ENCODE assay signal across 8 mouse cellular contexts in the genomic region with DNA sequence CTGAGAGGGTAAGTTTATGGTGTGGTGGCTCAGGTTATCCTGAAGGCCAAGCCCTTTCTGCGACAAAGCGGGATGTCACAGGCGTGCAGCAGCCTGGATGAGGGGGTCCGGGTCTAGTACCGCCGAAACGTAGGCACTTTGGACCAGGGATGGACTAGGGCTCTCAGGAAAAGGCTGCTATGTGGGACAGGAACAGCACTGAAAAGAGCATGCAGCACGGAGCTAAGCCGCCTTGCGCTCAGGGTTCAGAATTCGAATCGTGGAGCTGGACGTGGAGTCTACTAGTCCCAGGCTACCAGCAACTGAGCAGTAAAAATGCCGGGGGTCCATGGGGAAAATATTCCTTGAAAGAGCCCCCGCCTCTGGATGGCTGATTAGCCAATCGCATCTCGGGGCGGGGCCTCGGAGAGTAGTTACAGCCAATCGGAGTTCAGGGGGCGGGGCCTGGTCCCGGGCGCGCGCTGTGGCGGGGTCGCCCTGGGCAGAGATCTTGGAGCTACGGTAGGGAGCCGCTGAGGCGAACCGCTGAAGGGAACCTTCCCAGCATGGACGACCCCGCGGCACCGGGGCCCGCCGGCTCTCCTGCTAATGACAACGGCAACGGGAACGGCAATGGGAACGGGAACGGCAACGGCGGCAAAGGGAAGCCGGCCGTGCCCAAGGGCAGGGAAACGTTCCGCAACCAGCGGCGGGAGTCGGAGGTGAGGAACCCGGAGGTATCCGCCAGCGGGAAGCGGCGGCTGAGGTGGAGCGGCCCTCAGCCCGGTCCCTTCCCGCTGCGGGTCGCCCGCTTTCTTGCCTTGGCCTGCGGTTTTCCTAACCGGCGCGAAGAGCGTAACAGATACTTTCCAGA. TPM values are rescaled to one million over a fixed set of nuclear protein-coding genes. Genes with fewer than 3 reads are reported as not detected.
A peak's percentile ranks its signal among the peaks of the same experiment; 100 is the strongest.
DNase-seq lines count a peak whose midpoint lies in the region; ATAC-seq and TF ChIP-seq lines count a peak whose summit lies in the region.

A gene (plus strand): TSS at position 483 of the 853 bp plus-strand sequence.

- H3K4me3 ChIP-seq in bone marrow, adult 2 months (replicated peaks; ENCODE audit: control insufficient read depth, low read depth, low read length): peak within 1 kb of the TSS; percentile 70
- peak within 1 kb of the TSS; percentile 75 for H3K4me3 ChIP-seq in embryonic facial prominence, embryonic 14.5 days (ENCODE audit: low read depth, low read length)
- peak within 1 kb of the TSS; percentile 72 for H3K4me3 ChIP-seq in limb, embryonic 12.5 days (replicated peaks)
- peak within 1 kb of the TSS; percentile 74 for H3K4me3 ChIP-seq in midbrain, embryonic 14.5 days (replicated peaks; ENCODE audit: low read depth, low read length)

- H3K4me2 ChIP-seq in embryonic facial prominence, embryonic 14.5 days (ENCODE audit: low read depth, low read length): peak within 1 kb of the TSS; percentile 95
- peak within 1 kb of the TSS; percentile 93 for H3K4me2 ChIP-seq in limb, embryonic 12.5 days
- H3K4me2 ChIP-seq in midbrain, embryonic 14.5 days (ENCODE audit: low read length): peak within 1 kb of the TSS; percentile 90

- peak; percentile 99 for ATAC-seq in embryonic facial prominence, embryonic 14.5 days (ENCODE audit: low read depth)
- ATAC-seq in limb, embryonic 12.5 days (ENCODE audit: insufficient number of reproducible peaks, insufficient read depth, low FRiP score, low TSS enrichment, low read depth): peak; percentile 98
- peak; percentile 98 for ATAC-seq in midbrain, embryonic 14.5 days (ENCODE audit: low FRiP score, low TSS enrichment)

- no peak for TF ChIP-seq CTCF in bone marrow, adult 2 months (IDR thresholded peaks at IDR 0.05; ENCODE audit: control insufficient read depth, insufficient read depth, low read length)

- under 1% methylated on average over 67 of the region's 67 CpGs for WGBS in bone marrow, adult 2 months
- WGBS in embryonic facial prominence, embryonic 14.5 days: 2% methylated on average over 53 of the region's 67 CpGs
- WGBS in limb, embryonic 12.5 days: under 1% methylated on average over 63 of the region's 67 CpGs
- WGBS in midbrain, embryonic 14.5 days: under 1% methylated on average over 67 of the region's 67 CpGs

- peaks cover 13% of the 10 kb centered on the region for H3K27me3 ChIP-seq in embryonic facial prominence, embryonic 14.5 days (replicated peaks; ENCODE audit: control insufficient read depth, insufficient read depth, low read length)
- peaks cover 29% of the 10 kb centered on the region for H3K27me3 ChIP-seq in limb, embryonic 12.5 days
- H3K27me3 ChIP-seq in midbrain, embryonic 14.5 days (ENCODE audit: control insufficient read depth, insufficient read depth, low read length): peaks cover 14% of the 10 kb centered on the region

- no peaks in the 10 kb centered on the region for H3K36me3 ChIP-seq in embryonic facial prominence, embryonic 14.5 days (ENCODE audit: control insufficient read depth, insufficient read depth, low read length)
- no peaks in the 10 kb centered on the region for H3K36me3 ChIP-seq in limb, embryonic 12.5 days
- H3K36me3 ChIP-seq in midbrain, embryonic 14.5 days (ENCODE audit: control insufficient read depth, insufficient read depth, low read length): no peaks in the 10 kb centered on the region

- H3K4me1 ChIP-seq in bone marrow, adult 2 months (ENCODE audit: control insufficient read depth, insufficient read depth, low read length): no peaks in the 10 kb centered on the region
- peaks cover 4% of the 10 kb centered on the region; the same call in 1 of the 2 replicates for H3K4me1 ChIP-seq in embryonic facial prominence, embryonic 14.5 days (ENCODE audit: control insufficient read depth, insufficient read depth, low read length)
- H3K4me1 ChIP-seq in limb, embryonic 12.5 days (replicated peaks): peaks cover 6% of the 10 kb centered on the region; the same call in 1 of the 2 replicates
- H3K4me1 ChIP-seq in midbrain, embryonic 14.5 days (ENCODE audit: control insufficient read depth, insufficient read depth, low read length): no peaks in the 10 kb centered on the region

- H3K9me3 ChIP-seq in embryonic facial prominence, embryonic 14.5 days (ENCODE audit: control insufficient read depth, low read length): no peaks in the 10 kb centered on the region
- no peaks in the 10 kb centered on the region for H3K9me3 ChIP-seq in limb, embryonic 12.5 days
- H3K9me3 ChIP-seq in midbrain, embryonic 14.5 days (ENCODE audit: control insufficient read depth, low read length): no peaks in the 10 kb centered on the region

- TF ChIP-seq POLR2A in bone marrow, adult 2 months (IDR thresholded peaks at IDR 0.05; ENCODE audit: borderline replicate concordance, control insufficient read depth, low read depth, low read length): no peak; the same call in 1 of the 2 replicates

- H3K9ac ChIP-seq in embryonic facial prominence, embryonic 14.5 days (ENCODE audit: low read depth, low read length): peak within 1 kb of the TSS; percentile 64
- peak within 1 kb of the TSS; percentile 63 for H3K9ac ChIP-seq in limb, embryonic 12.5 days (replicated peaks)
- peak within 1 kb of the TSS; percentile 60 for H3K9ac ChIP-seq in midbrain, embryonic 14.5 days (replicated peaks; ENCODE audit: low read length)

- H3K27ac ChIP-seq in bone marrow, adult 2 months (ENCODE audit: control insufficient read depth, insufficient read depth, low read depth, low read length, poor library complexity): no peak within 1 kb of the TSS; the same call in 1 of the 2 replicates
- no peak within 1 kb of the TSS for H3K27ac ChIP-seq in embryonic facial prominence, embryonic 14.5 days (replicated peaks; ENCODE audit: low read depth, low read length)
- H3K27ac ChIP-seq in limb, embryonic 12.5 days: no peak within 1 kb of the TSS
- peak within 1 kb of the TSS; percentile 41; the same call in 1 of the 2 replicates for H3K27ac ChIP-seq in midbrain, embryonic 14.5 days (replicated peaks; ENCODE audit: low read depth, low read length)

- DNase-seq in A20 (ENCODE audit: low read depth, low spot score): peak; percentile 87
- DNase-seq in embryonic facial prominence, embryonic 14.5 days (ENCODE audit: low spot score): peak; percentile 97
- DNase-seq in heart, adult 8-10 months (ENCODE audit: low spot score): peak; percentile 91
- DNase-seq in kidney, adult 8-10 months: peak; percentile 89 to 95
- peak; percentile 98 for DNase-seq in midbrain, embryonic 14.5 days
- peak; percentile 89 for DNase-seq in spleen, adult 12 weeks (ENCODE audit: low spot score)

RNA-seq across cellular contexts. Expression of the gene that starts here (rescaled TPM):
- polyA plus RNA-seq in bone marrow, adult 2 months (2011; ENCODE audit: insufficient read depth, insufficient read length, low replicate concordance, missing spikeins): 1.5 and 1.6 TPM in 2 replicates
- polyA plus RNA-seq in embryonic facial prominence, embryonic 14.5 days (2014; fragmentation: Nextera tagmentation; extraction: Ambion mirVana): 0.77 and 1.5 TPM in 2 replicates
- total RNA-seq in heart, adult 8-10 months (2022): 10 to 100 TPM; 51.6 to 63.6 (median 58.9) TPM
- 1.9 and 2.0 TPM in 2 replicates for polyA plus RNA-seq in limb, embryonic 12.5 days (2016; fragmentation: Nextera tagmentation; extraction: Ambion mirVana)
- polyA plus RNA-seq in midbrain, embryonic 14.5 days (2014; fragmentation: Nextera tagmentation; extraction: Ambion mirVana): 2.8 and 2.9 TPM in 2 replicates
